Mouse (Mus musculus) right cerebral cortex, postnatal 36 days (tissue): ENCODE measurements around the gene Mfsd5.

Source experiments
- DNase-seq, 2 experiments: peaks; one replicate each; pipeline ENCODE4 v3.0.0; 2022; ENCODE audit warnings: low spot score in 2 of 2, mixed read lengths in 1 of 2

The Mfsd5 gene

GRCm38 (mm10) chr15:102248131-102248811 lies 31.0 kb upstream of the Mfsd5 start:
- no peak for DNase-seq

GRCm38 (mm10) chr15:102248812-102249191 lies 30.5 kb upstream of the Mfsd5 start:
- no peak for DNase-seq

GRCm38 (mm10) chr15:102249251-102249691 lies 30.0 kb upstream of the Mfsd5 start:
- DNase-seq = no peak

GRCm38 (mm10) chr15:102249967-102250366 lies 29.3 kb upstream of the Mfsd5 start:
- no peak for DNase-seq

GRCm38 (mm10) chr15:102250521-102250920 lies 28.7 kb upstream of the Mfsd5 start:
- DNase-seq = no peak

- DNase-seq = no peak
Measured at GRCm38 (mm10) chr15:102255547-102256255, 23.6 kb upstream of the Mfsd5 start.

- DNase-seq = no peak
Measured at GRCm38 (mm10) chr15:102256431-102257201, 22.6 kb upstream of the Mfsd5 start.

GRCm38 (mm10) chr15:102257202-102258075 lies 21.8 kb upstream of the Mfsd5 start, which contains the start of gene Rarg:
TSS of gene Rarg (minus strand) at chr15:102257517.
- no peak for DNase-seq

GRCm38 (mm10) chr15:102258076-102258470 lies 21.2 kb upstream of the Mfsd5 start:
- no peak for DNase-seq

- no peak for DNase-seq
Measured at GRCm38 (mm10) chr15:102258581-102259253, 20.5 kb upstream of the Mfsd5 start.

GRCm38 (mm10) chr15:102262582-102262981 lies 16.7 kb upstream of the Mfsd5 start:
- DNase-seq = peak; percentile 51 to 64

- DNase-seq = no peak
Measured at GRCm38 (mm10) chr15:102263037-102263436, 16.2 kb upstream of the Mfsd5 start.

GRCm38 (mm10) chr15:102265548-102265947 lies 13.7 kb upstream of the Mfsd5 start:
- no peak for DNase-seq

GRCm38 (mm10) chr15:102270274-102270960 lies 8.8 kb upstream of the Mfsd5 start, which contains the start of gene Gm9918:
TSS of gene Gm9918 (plus strand) at chr15:102270563.
- no peak for DNase-seq

GRCm38 (mm10) chr15:102271441-102271840 lies 7.8 kb upstream of the Mfsd5 start:
- DNase-seq = no peak

GRCm38 (mm10) chr15:102273982-102274716 lies 5.1 kb upstream of the Mfsd5 start:
- DNase-seq = no peak

GRCm38 (mm10) chr15:102278726-102279091 lies 545 bp upstream of the Mfsd5 start:
- DNase-seq = no peak

GRCm38 (mm10) chr15:102279783-102280520 lies 698 bp downstream of the Mfsd5 start:
- no peak for DNase-seq

- DNase-seq = no peak
Measured at GRCm38 (mm10) chr15:102280623-102281022, 1.4 kb downstream of the Mfsd5 start.
